Mouse (Mus musculus): ENCODE results near the gene A930017K11Rik.

- no peak for TF ChIP-seq CTCF (conservative IDR thresholded peaks at IDR 0.05; ENCODE audit: insufficient read depth, insufficient read length, low read depth, low read length)
- TF ChIP-seq POLR2A (IDR thresholded peaks at IDR 0.05; ENCODE audit: low read depth, low read length) = no peak
Measured at GRCm38 (mm10) chr17:25943769-25944168, 8.6 kb downstream of the A930017K11Rik start.

Data from kidney, adult 2 months (tissue).